Mouse (Mus musculus): ENCODE data around the gene Hamp2. TPM values are rescaled to one million over a fixed set of nuclear protein-coding genes. Genes with fewer than 3 reads are reported as not detected.
"Not testable (repeated sequence)": the region's sequence is repeated elsewhere in the genome, so short reads cannot be mapped to it uniquely, and the experiment has no call there.

The Hamp2 gene
- total RNA-seq, 2 experiments from 2014 or later, result not detected

GRCm38 (mm10) chr7:30958866-30959487 lies 34.5 kb upstream of the Hamp2 start:
- intact Hi-C loops (cut with DNase I), result loop anchor here (5.0 to 10.0 kb wide), 2 partner anchors 93 to 334 kb away; partner anchors contain the start of genes Cox6b1 and Fxyd7
- no peak overlapping the region for H3K4me3 ChIP-seq
- TF ChIP-seq CTCF (IDR thresholded peaks at IDR 0.05), result no peak
- DNase-seq, result no peak
- no peak overlapping the region for H3K27ac ChIP-seq

- peak overlapping the region; percentile 94 for H3K4me3 ChIP-seq
- peak overlapping the region; percentile 100 for H3K27ac ChIP-seq
- peak; percentile 35 for DNase-seq
- no peak for TF ChIP-seq CTCF (IDR thresholded peaks at IDR 0.05)
- intact Hi-C loops (cut with DNase I), result loop anchor here (5.0 to 10.0 kb wide), 2 partner anchors 94 to 333 kb away; partner anchors contain the start of genes Cox6b1 and Fxyd7
Observed at GRCm38 (mm10) chr7:30958109-30958865, 33.8 kb upstream of the Hamp2 start.

GRCm38 (mm10) chr7:30957367-30957783 lies 32.9 kb upstream of the Hamp2 start:
- peak overlapping the region; percentile 100 for H3K27ac ChIP-seq
- DNase-seq, result peak; percentile 96
- no peak for TF ChIP-seq CTCF (IDR thresholded peaks at IDR 0.05)
- intact Hi-C loops (cut with DNase I), result loop anchor here (1.0 to 10.0 kb wide), 3 partner anchors 17 to 333 kb away; partner anchors contain the start of genes Cox6b1 and Fxyd7
- H3K4me3 ChIP-seq, result peak overlapping the region; percentile 94

- intact Hi-C loops (cut with DNase I), result loop anchor here (1.0 to 10.0 kb wide), 3 partner anchors 17 to 332 kb away; partner anchors contain the start of genes Cox6b1 and Fxyd7
- peak within 1 kb of the TSS; percentile 100 for H3K27ac ChIP-seq
- H3K4me3 ChIP-seq, result peak within 1 kb of the TSS; percentile 94
- TF ChIP-seq CTCF (IDR thresholded peaks at IDR 0.05), result no peak
- peak; percentile 92 for DNase-seq
Observed at GRCm38 (mm10) chr7:30956756-30957366, 32.4 kb upstream of the Hamp2 start, which contains the start of gene Usf2. TSS of gene Usf2 (minus strand) at chr7:30956803.

GRCm38 (mm10) chr7:30956357-30956751 lies 31.9 kb upstream of the Hamp2 start:
- peak overlapping the region; percentile 100 for H3K27ac ChIP-seq
- no peak for TF ChIP-seq CTCF (IDR thresholded peaks at IDR 0.05)
- intact Hi-C loops (cut with DNase I), result loop anchor here (5.0 to 10.0 kb wide), 2 partner anchors 96 to 332 kb away; partner anchors contain the start of genes Cox6b1 and Fxyd7
- DNase-seq, result peak; percentile 69
- H3K4me3 ChIP-seq, result peak overlapping the region; percentile 94

- intact Hi-C loops (cut with DNase I), result loop anchor here (5.0 to 10.0 kb wide), 2 partner anchors 97 to 331 kb away; partner anchors contain the start of genes Cox6b1 and Fxyd7
- Histone ChIP-seq H3K4me3 (peak overlapping the region; percentile 94), H3K27ac (peak overlapping the region; percentile 100)
- peak; percentile 95 for DNase-seq
- TF ChIP-seq CTCF (IDR thresholded peaks at IDR 0.05), result peak; percentile 89
Observed at GRCm38 (mm10) chr7:30955584-30956356, 31.3 kb upstream of the Hamp2 start.

GRCm38 (mm10) chr7:30954971-30955520 lies 30.6 kb upstream of the Hamp2 start:
- no peak for TF ChIP-seq CTCF (IDR thresholded peaks at IDR 0.05)
- intact Hi-C loops (cut with DNase I), result loop anchor here (5.0 to 10.0 kb wide), 2 partner anchors 97 to 330 kb away; partner anchors contain the start of genes Cox6b1 and Fxyd7
- H3K4me3 ChIP-seq, result peak overlapping the region; percentile 94
- peak overlapping the region; percentile 100 for H3K27ac ChIP-seq
- no peak for DNase-seq

GRCm38 (mm10) chr7:30954036-30954435 lies 29.6 kb upstream of the Hamp2 start:
- no peak overlapping the region for H3K4me3 ChIP-seq
- TF ChIP-seq CTCF (IDR thresholded peaks at IDR 0.05), result no peak
- DNase-seq, result peak; percentile 44
- intact Hi-C loops (cut with DNase I), result loop anchor here (10.0 kb wide), 1 partner anchor 329 kb away; the partner anchor contains the start of gene Cox6b1
- H3K27ac ChIP-seq, result peak overlapping the region; percentile 40

GRCm38 (mm10) chr7:30953459-30953858 lies 29.0 kb upstream of the Hamp2 start:
- no peak for DNase-seq
- TF ChIP-seq CTCF (IDR thresholded peaks at IDR 0.05), result no peak
- H3K4me3 ChIP-seq, result no peak overlapping the region
- H3K27ac ChIP-seq, result no peak overlapping the region
- intact Hi-C loops (cut with DNase I), result loop anchor here (10.0 kb wide), 1 partner anchor 329 kb away; the partner anchor contains the start of gene Cox6b1

- TF ChIP-seq CTCF (IDR thresholded peaks at IDR 0.05), result no peak
- no peak for DNase-seq
- no peak overlapping the region for H3K4me3 ChIP-seq
- intact Hi-C loops (cut with DNase I), result loop anchor here (10.0 kb wide), 1 partner anchor 328 kb away; the partner anchor contains the start of gene Cox6b1
- H3K27ac ChIP-seq, result no peak overlapping the region
Observed at GRCm38 (mm10) chr7:30952441-30953265, 28.2 kb upstream of the Hamp2 start.

GRCm38 (mm10) chr7:30949902-30950301 lies 25.4 kb upstream of the Hamp2 start:
- H3K27ac ChIP-seq, DNase-seq, H3K4me3 ChIP-seq: not testable (repeated sequence)
- intact Hi-C loops (cut with DNase I), result loop anchor here (10.0 kb wide), 1 partner anchor 325 kb away; the partner anchor contains the start of gene Cox6b1

All from gastrocnemius, adult 2 months (tissue).